Mouse (Mus musculus): ENCODE data around the gene Gorasp1. TPM values are rescaled to one million over a fixed set of nuclear protein-coding genes. Genes with fewer than 3 reads are reported as not detected.
A peak's percentile ranks its signal among the peaks of the same experiment; 100 is the strongest.

Gorasp1 gene
- 10 to 100 TPM; 32.6 to 35.4 TPM for total RNA-seq (2021)

- intact Hi-C loops (cut with DNase I) = loop anchor here (2.0 kb wide), 1 partner anchor 46 kb away; no protein-coding TSS in a partner anchor
- peak; percentile 92 to 93 for DNase-seq (ENCODE audit: low spot score in 2 of 2)
Measured at GRCm38 (mm10) chr9:119937005-119937773, at the start of gene Gorasp1, which contains the start of gene Ttc21a. Gene Gorasp1, minus strand, starts transcription at chr9:119937565. Gene Ttc21a, plus strand, starts transcription at chr9:119937606.

GRCm38 (mm10) chr9:119985881-119986574 is 48.7 kb upstream of the Gorasp1 start:
- intact Hi-C loops (cut with DNase I) = no loop called here
- no peak for DNase-seq (ENCODE audit: low spot score in 2 of 2)

- intact Hi-C loops (cut with DNase I) = no loop called here
- no peak for DNase-seq (ENCODE audit: low spot score in 2 of 2)
Measured at GRCm38 (mm10) chr9:119984536-119985011, 47.2 kb upstream of the Gorasp1 start, which contains the start of gene Csrnp1. Gene Csrnp1, minus strand, starts transcription at chr9:119984658.

- peak; percentile 88 to 91 for DNase-seq (ENCODE audit: low spot score in 2 of 2)
- intact Hi-C loops (cut with DNase I) = loop anchor here (1.0 to 2.0 kb wide), 2 partner anchors 27 to 47 kb away; partner anchors contain the start of genes Gorasp1 and Ttc21a
Measured at GRCm38 (mm10) chr9:119983585-119984535, 46.5 kb upstream of the Gorasp1 start.

GRCm38 (mm10) chr9:119982956-119983551 is 45.7 kb upstream of the Gorasp1 start:
- peak in 1 of 2 experiments; percentile 39 for DNase-seq (ENCODE audit: low spot score in 2 of 2)
- intact Hi-C loops (cut with DNase I) = loop anchor here (1.0 to 2.0 kb wide), 2 partner anchors 28 to 46 kb away; partner anchors contain the start of genes Gorasp1 and Ttc21a

GRCm38 (mm10) chr9:119982241-119982811 is 45.0 kb upstream of the Gorasp1 start:
- peak in 1 of 2 experiments; percentile 52 for DNase-seq (ENCODE audit: low spot score in 2 of 2)
- intact Hi-C loops (cut with DNase I) = loop anchor here (2.0 kb wide), 1 partner anchor 46 kb away; the partner anchor contains the start of genes Gorasp1 and Ttc21a

- intact Hi-C loops (cut with DNase I) = loop anchor here (2.0 kb wide), 1 partner anchor 45 kb away; the partner anchor contains the start of genes Gorasp1 and Ttc21a
- peak in 1 of 2 experiments; percentile 78 for DNase-seq (ENCODE audit: low spot score in 2 of 2)
Measured at GRCm38 (mm10) chr9:119981183-119982179, 44.1 kb upstream of the Gorasp1 start.

GRCm38 (mm10) chr9:119980770-119981182 is 43.4 kb upstream of the Gorasp1 start:
- DNase-seq (ENCODE audit: low spot score in 2 of 2) = no peak

GRCm38 (mm10) chr9:119979749-119980148 is 42.4 kb upstream of the Gorasp1 start:
- DNase-seq (ENCODE audit: low spot score in 2 of 2) = no peak
- intact Hi-C loops (cut with DNase I) = no loop called here

More at GRCm38 (mm10) chr9:119980770-119981182, 43.4 kb upstream of the Gorasp1 start:
- intact Hi-C loops (cut with DNase I) = no loop called here

GRCm38 (mm10) chr9:119978811-119979441 is 41.6 kb upstream of the Gorasp1 start:
- DNase-seq (ENCODE audit: low spot score in 2 of 2) = peak; percentile 59 to 94
- intact Hi-C loops (cut with DNase I) = no loop called here

GRCm38 (mm10) chr9:119978151-119978810 is 40.9 kb upstream of the Gorasp1 start:
- intact Hi-C loops (cut with DNase I) = no loop called here
- DNase-seq (ENCODE audit: low spot score in 2 of 2) = no peak

GRCm38 (mm10) chr9:119977557-119978060 is 40.2 kb upstream of the Gorasp1 start:
- peak in 1 of 2 experiments; percentile 58 for DNase-seq (ENCODE audit: low spot score in 2 of 2)
- intact Hi-C loops (cut with DNase I) = no loop called here

- DNase-seq (ENCODE audit: low spot score in 2 of 2) = no peak
- intact Hi-C loops (cut with DNase I) = no loop called here
Measured at GRCm38 (mm10) chr9:119976704-119977556, 39.6 kb upstream of the Gorasp1 start.

- intact Hi-C loops (cut with DNase I) = no loop called here
- no peak for DNase-seq (ENCODE audit: low spot score in 2 of 2)
Measured at GRCm38 (mm10) chr9:119975286-119975685, 37.9 kb upstream of the Gorasp1 start.

GRCm38 (mm10) chr9:119974609-119975008 is 37.2 kb upstream of the Gorasp1 start:
- no peak for DNase-seq (ENCODE audit: low spot score in 2 of 2)
- intact Hi-C loops (cut with DNase I) = no loop called here

All from left cerebral cortex, postnatal 25 days (tissue).